21 mouse cellular contexts compared by ENCODE assay signal in genomic region chr6:27372416-27372815, GRCm38 (mm10).
A peak's percentile ranks its signal among the peaks of the same experiment; 100 is the strongest.
DNase-seq lines count a peak whose midpoint lies in the region; ATAC-seq and TF ChIP-seq lines count a peak whose summit lies in the region.
"Had no signal": no experiment of that assay in that cellular context is flagged by ENCODE, and none has a peak within 500 bp of the region (broad histone marks: within the 10 kb centered on the region; RNA-seq: fewer than 3 reads in every experiment).

No protein-coding gene starts in this region.

- no peak for ATAC-seq in midbrain, postnatal 0 days (ENCODE audit: low FRiP score)
- ATAC-seq in cerebellum, adult (ENCODE audit: insufficient number of reproducible peaks, low FRiP score, low TSS enrichment): no peak
- ATAC-seq: activated CD4-positive, CD25-positive, alpha-beta regulatory T cell, adult 4 months; CD4-positive, CD25-positive, alpha-beta regulatory T cell, adult 4 months; Patski had no signal

- H3K27ac ChIP-seq in CH12.LX (ENCODE audit: insufficient read depth, low read depth) (no peak overlapping the region), ES-E14 (ENCODE audit: insufficient read depth, low read depth, low read length, poor library complexity, severe bottlenecking) (no peak overlapping the region)
- H3K27ac ChIP-seq in midbrain, postnatal 0 days (ENCODE audit: low read depth, low read length): no peak overlapping the region

- dilution Hi-C loops in CH12.LX (cut with MboI; ENCODE audit: extremely low pct_ligation_motif_present, extremely low pct_unique_long_range_greater_than_20kb, low sequenced_read_pairs): no loop called here

- H3K79me2 ChIP-seq in CH12.LX (replicated peaks; ENCODE audit: control insufficient read depth, extremely low read depth, insufficient read depth, poor library complexity, severe bottlenecking): no peaks in the 10 kb centered on the region

- no peak for TF ChIP-seq EP300 in CH12.LX (IDR thresholded peaks at IDR 0.05; ENCODE audit: low read length)

- H3K27me3 ChIP-seq in CH12.LX (replicated peaks): no peaks in the 10 kb centered on the region
- H3K27me3 ChIP-seq in midbrain, postnatal 0 days (ENCODE audit: insufficient read depth, low read length): no peaks in the 10 kb centered on the region
- H3K27me3 ChIP-seq: Patski had no signal

- in situ Hi-C loops in CH12.LX (cut with MboI; ENCODE audit: low pct_ligation_motif_present, low pct_unique_long_range_greater_than_20kb, low sequenced_read_pairs): no loop called here
- in situ Hi-C loops in ES-E14 (cut with MboI; ENCODE audit: low sequenced_read_pairs in 2 of 2, unreplicated experiment in 2 of 2): no loop called here

- H3K9ac ChIP-seq in CH12.LX (ENCODE audit: insufficient read depth, low read depth) (no peak overlapping the region), ES-E14 (ENCODE audit: insufficient read depth, low read depth, low read length, poor library complexity, severe bottlenecking) (no peak overlapping the region)
- H3K9ac ChIP-seq in midbrain, postnatal 0 days (replicated peaks; ENCODE audit: low read length, poor library complexity, severe bottlenecking): no peak overlapping the region

- H3K36me3 ChIP-seq in CH12.LX (replicated peaks in 1 of 2; ENCODE audit: control insufficient read depth in 1 of 2, insufficient read depth in 1 of 2, low read length in 1 of 2) (no peaks in the 10 kb centered on the region), ES-E14 (ENCODE audit: control insufficient read depth, insufficient read depth, low read length, poor library complexity, severe bottlenecking) (no peaks in the 10 kb centered on the region)
- H3K36me3 ChIP-seq in midbrain, postnatal 0 days (ENCODE audit: insufficient read depth, low read length): no peaks in the 10 kb centered on the region
- H3K36me3 ChIP-seq: G1E had no signal

- H3K4me2 ChIP-seq in CH12.LX (ENCODE audit: insufficient read depth, low read depth, poor library complexity, severe bottlenecking): no peak overlapping the region
- no peak overlapping the region for H3K4me2 ChIP-seq in midbrain, postnatal 0 days (ENCODE audit: low read depth, low read length, poor library complexity, severe bottlenecking)

- no peaks in the 10 kb centered on the region for H3K9me3 ChIP-seq in CH12.LX (replicated peaks; ENCODE audit: low read length)
- H3K9me3 ChIP-seq in ES-E14 (ENCODE audit: control insufficient read depth, insufficient read depth, low read depth, low read length): no peaks in the 10 kb centered on the region
- H3K9me3 ChIP-seq in midbrain, postnatal 0 days (ENCODE audit: low read length): no peaks in the 10 kb centered on the region
- H3K9me3 ChIP-seq: G1E had no signal

- no peak for TF ChIP-seq CTCF in CH12.LX (conservative IDR thresholded peaks at IDR 0.05 in 1 of 2, IDR thresholded peaks at IDR 0.05 in 1 of 2; ENCODE audit: low read depth in 2 of 2, low read length in 2 of 2)
- TF ChIP-seq CTCF in midbrain, postnatal 0 days (IDR thresholded peaks at IDR 0.05): no peak

- TF ChIP-seq POLR2A in CH12.LX (IDR thresholded peaks at IDR 0.05; ENCODE audit: low read depth, low read length): no peak

- no peak for DNase-seq in CH12.LX (ENCODE audit: extremely low read depth)
- DNase-seq in ES-E14 (ENCODE audit: low read depth, low spot score): no peak
- no peak for DNase-seq in midbrain, postnatal 0 days (ENCODE audit: low spot score)
- DNase-seq: adrenal gland, adult 2 months; adrenal gland, adult 8-10 months; adrenal gland, postnatal 10 days; adrenal gland, postnatal 14 days; adrenal gland, postnatal 25 days; adrenal gland, postnatal 36 days; B cell, adult 2 months; cerebellum, adult 11 months; cerebellum, adult 11-12 months; cerebellum, adult 18-20 months; cerebellum, adult 2 months; cerebellum, adult 8-10 months; cerebellum, adult 9-10 months had no signal

- H3K4me1 ChIP-seq in CH12.LX (ENCODE audit: control insufficient read depth in 1 of 2, insufficient read depth in 2 of 2) (no peaks in the 10 kb centered on the region), ES-E14 (ENCODE audit: control insufficient read depth in 2 of 2, insufficient read depth in 2 of 2, low read length in 2 of 2, poor library complexity in 1 of 2) (no peaks in the 10 kb centered on the region)
- H3K4me1 ChIP-seq in midbrain, postnatal 0 days (ENCODE audit: insufficient read depth, low read length): no peaks in the 10 kb centered on the region

- no peak for TF ChIP-seq RAD21 in CH12.LX (IDR thresholded peaks at IDR 0.05; ENCODE audit: low read depth, low read length)

- H3K4me3 ChIP-seq in CH12.LX (replicated peaks in 1 of 3; ENCODE audit: low read depth in 2 of 3, low read length in 2 of 3, poor library complexity in 1 of 3) (no peak overlapping the region), ES-E14 (ENCODE audit: insufficient read depth in 1 of 2, low read depth in 1 of 2, low read length in 2 of 2, poor library complexity in 1 of 2, severe bottlenecking in 1 of 2) (no peak overlapping the region)
- no peak overlapping the region for H3K4me3 ChIP-seq in midbrain, postnatal 0 days (ENCODE audit: low read depth, low read length)

TF ChIP-seq in CH12.LX, 34 proteins besides CTCF, POLR2A, EP300 and RAD21:
- TF ChIP-seq MAFK (IDR thresholded peaks at IDR 0.05; ENCODE audit: insufficient replicate concordance, low read length) (peak; percentile 67; the same call in 1 of the 2 replicates), HCFC1 (IDR thresholded peaks at IDR 0.05; ENCODE audit: low read depth, low read length) (no peak)

TF ChIP-seq in ES-E14, 5 proteins besides CTCF, POLR2A, EP300 and RAD21:
- no peak for TF ChIP-seq HCFC1 (IDR thresholded peaks at IDR 0.05; ENCODE audit: borderline replicate concordance, insufficient read depth, low read length)
- no peak for TF ChIP-seq CHD2 (IDR thresholded peaks at IDR 0.05; ENCODE audit: low read depth, low read length)
- TF ChIP-seq ZC3H11A (IDR thresholded peaks at IDR 0.05; ENCODE audit: borderline replicate concordance, low read depth, low read length): no peak
- TF ChIP-seq ZNF384 (IDR thresholded peaks at IDR 0.05; ENCODE audit: low read depth, low read length): no peak
- TF ChIP-seq MAFK (IDR thresholded peaks at IDR 0.05; ENCODE audit: insufficient read depth, low read depth, low read length): peak; percentile 68
